Mouse (Mus musculus) kidney, embryonic 14.5 days (tissue): ENCODE results near the gene Pdia2. TPM values are rescaled to one million over a fixed set of nuclear protein-coding genes. Genes with fewer than 3 reads are reported as not detected.

Source experiments
- ATAC-seq: fragments of 200-750 bp; cut with Nextera tagmentation; 2 replicates; pipeline ENCODE4 v1.8.0; 2017; ENCODE audit warnings: moderate number of reproducible peaks, mild to moderate bottlenecking, moderate TSS enrichment, moderate library complexity; ENCODE audit not compliant: low FRiP score, low TSS enrichment
- H3K27ac ChIP-seq: fragments of 300-500 bp; sonication (generic); 2 replicates; pipeline ENCODE4 v1.5.1; 2014; ENCODE audit warnings: low read depth, mild to moderate bottlenecking, low read length, moderate library complexity, mixed read lengths
- H3K27me3 ChIP-seq: fragments of 300-500 bp; sonication (generic); 2 replicates; pipeline ENCODE4 v1.6.1; 2014; ENCODE audit warnings: mild to moderate bottlenecking, low read length; ENCODE audit not compliant: control insufficient read depth, insufficient read depth
- H3K36me3 ChIP-seq: fragments of 300-500 bp; sonication (generic); 2 replicates; pipeline ENCODE4 v1.6.1; 2014; ENCODE audit warnings: low read length, mixed read lengths; ENCODE audit not compliant: control insufficient read depth, insufficient read depth
- H3K4me1 ChIP-seq: fragments of 300-500 bp; sonication (generic); 2 replicates; pipeline ENCODE4 v1.6.1; 2014; ENCODE audit warnings: low read length, mixed read lengths; ENCODE audit not compliant: control insufficient read depth, insufficient read depth
- H3K4me2 ChIP-seq: fragments of 300-500 bp; sonication (generic); replicated peaks from 2 replicates; pipeline ENCODE4 v1.6.1; 2014; ENCODE audit warnings: low read depth, mild to moderate bottlenecking, low read length
- H3K4me3 ChIP-seq: fragments of 300-500 bp; sonication (generic); 2 replicates; pipeline ENCODE4 v1.5.1; 2014; ENCODE audit warnings: mild to moderate bottlenecking, low read length
- H3K9ac ChIP-seq: fragments of 300-500 bp; sonication (generic); 2 replicates; pipeline ENCODE4 v1.6.1; 2014; ENCODE audit warnings: low read depth, mild to moderate bottlenecking, low read length, moderate library complexity
- H3K9me3 ChIP-seq: fragments of 300-500 bp; sonication (generic); 2 replicates; pipeline ENCODE4 v1.6.1; 2016; ENCODE audit warnings: low read length; ENCODE audit not compliant: control insufficient read depth
- WGBS: fragments of 180-500 bp; shearing (Covaris S2); extraction: QIAGEN DNeasy Blood & Tissue Kit; methylation state at CpG from one replicate; pipeline ENCODE4 v1.1.7; 2014; 5-methylcytosine and 5-hydroxymethylcytosine counted together
- polyA plus RNA-seq: library from polyadenylated mRNA; unstranded; fragments of >200 nt; fragmentation: Nextera tagmentation; extraction: Ambion mirVana; gene quantifications from 2 replicates; pipeline ENCODE4 v1.2.1, GENCODE M21; 2014

Pdia2 gene
- polyA plus RNA-seq, 1 experiment from 2014 or later = 0.38 TPM

DNA sequence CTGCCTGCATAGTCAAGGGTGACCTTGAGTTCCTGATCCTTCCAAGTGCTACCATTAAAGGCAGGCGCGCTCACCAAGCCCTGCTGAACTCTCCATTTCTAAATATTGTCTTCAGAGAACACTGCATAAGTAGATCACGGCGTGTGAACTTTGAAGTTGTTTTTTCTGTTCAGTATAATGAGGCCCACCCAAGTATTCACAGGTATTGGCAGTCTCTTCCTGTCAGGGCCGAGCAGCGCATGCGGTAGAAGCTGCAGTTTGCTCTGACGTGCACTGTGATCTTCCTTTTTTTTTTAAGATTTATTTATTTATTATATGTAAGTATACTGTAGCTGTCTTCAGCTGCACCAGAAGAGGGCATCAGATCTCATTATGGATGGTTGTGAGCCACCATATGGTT, 35.5 kb upstream of the Pdia2 start:
- no peak overlapping the region for H3K4me2 ChIP-seq
- H3K27me3 ChIP-seq = no peaks in the 10 kb centered on the region
- H3K36me3 ChIP-seq = no peaks in the 10 kb centered on the region
- H3K9me3 ChIP-seq = no peaks in the 10 kb centered on the region
- no peaks in the 10 kb centered on the region for H3K4me1 ChIP-seq
- no peak overlapping the region for H3K9ac ChIP-seq
- H3K27ac ChIP-seq = no peak overlapping the region
- 92% methylated on average over 8 of the region's 8 CpGs for WGBS
- no peak overlapping the region for H3K4me3 ChIP-seq
- ATAC-seq = no peak

DNA sequence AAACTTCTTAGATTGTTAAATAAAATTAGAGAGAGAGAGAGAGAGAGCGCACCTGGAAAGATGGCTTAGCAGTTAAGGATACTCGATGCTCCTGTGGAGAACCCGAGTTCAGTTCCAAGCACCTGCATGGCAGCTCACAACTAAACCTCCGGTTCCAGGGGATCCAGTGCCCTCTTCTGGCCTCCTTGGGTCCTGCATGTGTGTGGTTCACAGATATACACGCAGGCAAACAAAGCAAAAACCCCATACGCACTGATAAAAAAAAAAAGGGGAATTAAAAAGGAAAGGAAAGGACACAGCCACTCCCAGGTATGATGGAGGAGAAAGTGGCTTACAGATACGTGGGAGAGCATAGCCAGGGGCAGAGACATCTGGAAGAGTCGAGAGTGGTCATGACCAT, 34.0 kb upstream of the Pdia2 start:
- Histone ChIP-seq H3K4me3 (no peak overlapping the region), H3K36me3 (no peaks in the 10 kb centered on the region), H3K27ac (no peak overlapping the region), H3K4me2 (no peak overlapping the region), H3K9me3 (no peaks in the 10 kb centered on the region), H3K27me3 (no peaks in the 10 kb centered on the region), H3K9ac (no peak overlapping the region), H3K4me1 (no peaks in the 10 kb centered on the region)
- no peak for ATAC-seq
- WGBS = 72% methylated on average over 8 of the region's 8 CpGs

DNA sequence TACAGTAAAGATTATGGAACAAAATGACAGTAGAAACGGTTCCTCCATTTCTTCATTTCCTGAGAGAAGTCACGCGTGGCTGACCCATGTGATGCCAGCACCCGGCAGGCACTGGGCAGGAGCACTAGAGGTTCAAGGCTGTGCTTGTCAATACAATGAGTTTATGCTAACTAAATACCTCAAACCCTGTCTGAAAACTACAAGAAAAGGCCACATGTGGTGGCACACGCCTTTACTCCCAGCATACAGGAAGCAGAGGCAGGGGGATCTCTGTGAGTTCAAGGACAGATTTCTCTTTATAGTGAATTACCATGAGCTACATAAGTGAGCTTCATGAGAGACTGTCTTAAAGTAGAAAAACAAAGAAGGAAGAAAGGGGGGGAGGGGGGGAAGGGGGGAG, 32.3 kb upstream of the Pdia2 start:
- no peaks in the 10 kb centered on the region for H3K27me3 ChIP-seq
- no peak for ATAC-seq

DNA sequence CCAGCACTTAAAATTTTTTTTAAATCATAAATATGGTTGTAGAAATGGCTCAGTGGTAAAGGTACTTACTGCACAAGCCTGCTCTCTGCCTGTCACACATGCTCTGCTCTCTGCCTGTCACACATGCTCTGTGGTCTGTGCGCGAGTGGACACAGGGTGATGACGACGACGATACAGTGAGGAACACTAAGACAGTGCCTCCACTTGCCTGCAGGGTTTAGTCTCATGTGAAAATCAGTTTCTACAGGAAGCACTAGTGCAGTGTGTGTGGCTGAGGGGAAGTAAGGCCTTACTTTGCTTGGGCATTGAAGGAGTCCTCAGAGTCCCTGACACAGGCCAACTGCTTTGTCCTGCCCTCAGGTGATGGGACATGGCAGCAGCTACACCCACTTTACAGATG, 30.9 kb upstream of the Pdia2 start:
- 94% methylated on average over 5 of the region's 5 CpGs for WGBS
- H3K4me3 ChIP-seq = no peak overlapping the region

More for the DNA sequence above, 32.3 kb upstream of the Pdia2 start:
- H3K4me3 ChIP-seq = no peak overlapping the region
- H3K4me1 ChIP-seq = no peaks in the 10 kb centered on the region
- H3K9ac ChIP-seq = no peak overlapping the region
- no peak overlapping the region for H3K27ac ChIP-seq
- H3K9me3 ChIP-seq = no peaks in the 10 kb centered on the region
- no peaks in the 10 kb centered on the region for H3K36me3 ChIP-seq
- WGBS = 81% methylated on average over 5 of the region's 5 CpGs
- H3K4me2 ChIP-seq = no peak overlapping the region

DNA sequence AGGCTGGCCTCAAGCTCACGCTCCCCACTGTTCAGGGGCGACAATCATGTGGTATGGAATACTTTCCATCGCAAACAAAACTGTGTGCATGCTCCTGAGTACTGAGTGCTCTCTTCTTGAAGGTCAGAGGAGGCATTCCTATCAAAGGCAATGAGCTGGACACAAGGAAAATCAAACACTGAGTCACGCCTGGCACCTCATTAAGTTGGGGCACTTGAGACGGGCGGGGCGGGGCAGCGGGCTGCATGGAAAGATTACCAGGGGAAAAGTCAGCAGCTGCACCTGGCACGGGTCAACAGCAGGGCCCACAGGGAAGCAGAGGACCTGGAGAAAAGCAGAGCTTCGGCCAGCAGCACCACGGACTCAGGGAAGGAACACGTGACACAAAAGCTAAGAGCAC, 26.3 kb upstream of the Pdia2 start:
- Histone ChIP-seq H3K27me3 (no peaks in the 10 kb centered on the region), H3K27ac (no peak overlapping the region), H3K9me3 (no peaks in the 10 kb centered on the region), H3K4me1 (no peaks in the 10 kb centered on the region), H3K36me3 (no peaks in the 10 kb centered on the region), H3K4me3 (no peak overlapping the region), H3K9ac (no peak overlapping the region), H3K4me2 (no peak overlapping the region)
- WGBS = 59% methylated on average over 12 of the region's 12 CpGs
- ATAC-seq = no peak

More for the DNA sequence above, 30.9 kb upstream of the Pdia2 start:
- Histone ChIP-seq H3K27me3 (no peaks in the 10 kb centered on the region), H3K4me1 (no peaks in the 10 kb centered on the region), H3K27ac (no peak overlapping the region), H3K9me3 (no peaks in the 10 kb centered on the region), H3K9ac (no peak overlapping the region), H3K4me2 (no peak overlapping the region), H3K36me3 (no peaks in the 10 kb centered on the region)
- no peak for ATAC-seq

DNA sequence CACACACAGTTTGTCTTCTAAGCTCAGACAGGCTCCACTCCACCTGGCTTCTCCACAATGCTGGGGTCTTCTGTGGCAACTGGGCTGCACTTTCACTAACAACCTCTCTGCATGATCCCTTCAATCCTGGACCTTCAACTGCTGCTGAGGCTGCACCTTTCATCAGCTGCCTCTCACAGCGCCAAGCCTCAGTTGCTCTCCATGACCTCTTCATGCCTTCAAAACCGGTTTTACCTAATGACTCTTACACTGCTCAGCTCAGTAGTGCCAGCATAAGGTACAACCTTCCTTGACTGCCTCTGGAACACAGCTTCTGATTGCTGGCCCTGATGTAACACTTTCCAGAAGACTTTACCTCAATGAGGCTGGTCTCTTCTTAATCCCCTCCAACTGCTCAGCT, 22.6 kb upstream of the Pdia2 start:
- H3K27ac ChIP-seq = no peak overlapping the region
- H3K4me3 ChIP-seq = no peak overlapping the region
- H3K4me2 ChIP-seq = no peak overlapping the region
- no peaks in the 10 kb centered on the region for H3K27me3 ChIP-seq
- no peaks in the 10 kb centered on the region for H3K36me3 ChIP-seq
- 77% methylated on average over 2 of the region's 2 CpGs for WGBS
- H3K4me1 ChIP-seq = no peaks in the 10 kb centered on the region
- H3K9ac ChIP-seq = no peak overlapping the region
- no peaks in the 10 kb centered on the region for H3K9me3 ChIP-seq
- no peak for ATAC-seq

DNA sequence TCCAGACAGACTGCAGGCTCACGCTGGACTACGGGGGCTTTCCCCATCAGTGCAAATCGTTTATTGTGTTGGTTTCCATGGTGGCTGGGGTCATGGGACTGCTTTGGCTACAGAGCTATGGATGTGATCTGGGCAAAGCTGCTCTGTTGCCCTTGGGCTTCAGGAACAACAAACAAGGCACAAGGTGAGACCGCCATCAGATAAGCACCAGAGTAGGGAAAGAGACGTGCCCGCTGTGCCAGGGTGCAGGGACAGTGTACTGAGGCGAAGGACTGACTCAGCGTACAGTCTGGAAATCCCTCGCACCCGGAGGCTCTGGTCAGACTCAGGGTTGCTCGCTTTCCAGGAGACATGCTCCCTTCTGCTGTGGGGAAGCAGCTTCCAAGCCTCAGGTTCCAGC, 13.8 kb upstream of the Pdia2 start:
- H3K27ac ChIP-seq = no peak overlapping the region
- H3K36me3 ChIP-seq = peaks cover 3% of the 10 kb centered on the region; the same call in 1 of the 2 replicates
- no peak overlapping the region for H3K4me2 ChIP-seq
- no peak for ATAC-seq
- no peak overlapping the region for H3K9ac ChIP-seq
- no peaks in the 10 kb centered on the region for H3K4me1 ChIP-seq
- no peaks in the 10 kb centered on the region for H3K9me3 ChIP-seq
- 83% methylated on average over 11 of the region's 11 CpGs for WGBS
- no peaks in the 10 kb centered on the region for H3K27me3 ChIP-seq
- H3K4me3 ChIP-seq = no peak overlapping the region

DNA sequence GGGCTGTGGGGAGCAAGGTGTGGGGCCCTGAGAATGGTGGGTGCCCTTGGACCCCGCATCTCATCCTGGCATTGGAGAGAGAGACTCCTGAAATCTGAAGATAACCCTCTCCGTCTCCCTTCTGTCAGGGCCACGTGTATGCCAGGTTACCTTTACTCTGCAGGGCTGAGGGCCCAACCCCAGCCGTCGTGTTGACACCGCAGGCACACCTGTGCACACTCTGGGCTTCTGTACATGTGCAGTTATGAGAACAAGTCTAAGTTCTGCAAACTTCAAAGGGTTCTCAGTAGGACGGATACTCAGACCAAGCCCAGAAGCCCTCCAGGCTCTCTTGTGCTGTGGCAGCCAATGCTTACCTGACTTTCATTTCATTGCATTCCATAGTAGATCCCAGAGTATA, 13.4 kb upstream of the Pdia2 start:
- H3K27me3 ChIP-seq = no peaks in the 10 kb centered on the region
- 92% methylated on average over 7 of the region's 7 CpGs for WGBS
- ATAC-seq = no peak

DNA sequence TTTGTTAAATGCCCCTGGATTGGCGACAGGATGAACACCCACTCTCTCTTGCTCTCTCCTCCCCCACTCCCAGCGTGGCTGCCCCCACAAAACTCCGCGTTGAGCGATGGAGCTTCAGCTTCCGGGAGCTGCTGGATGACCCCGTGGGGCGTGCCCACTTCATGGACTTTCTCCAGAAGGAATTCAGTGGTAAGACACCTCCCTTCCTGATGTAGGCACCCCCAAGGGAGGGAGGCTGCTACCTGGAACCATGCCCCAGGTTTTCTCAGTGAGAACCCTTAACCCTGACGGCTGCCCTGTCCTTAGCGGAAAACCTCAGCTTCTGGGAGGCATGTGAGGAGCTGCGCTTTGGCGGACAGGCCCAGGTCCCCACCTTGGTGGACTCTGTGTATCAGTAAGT, 8.8 kb upstream of the Pdia2 start, which contains the start of gene Arhgdig:
Gene Arhgdig (minus strand): TSS at position 101 of the 400 bp plus-strand sequence.
- H3K27ac ChIP-seq = no peak within 1 kb of the TSS
- H3K4me3 ChIP-seq = no peak within 1 kb of the TSS
- no peak within 1 kb of the TSS for H3K9ac ChIP-seq
- no peaks in the 10 kb centered on the region; the same call in 1 of the 2 replicates for H3K36me3 ChIP-seq
- peaks cover 15% of the 10 kb centered on the region for H3K27me3 ChIP-seq
- no peak within 1 kb of the TSS for H3K4me2 ChIP-seq
- WGBS = 85% methylated on average over 12 of the region's 12 CpGs
- H3K4me1 ChIP-seq = peaks cover 15% of the 10 kb centered on the region
- H3K9me3 ChIP-seq = no peaks in the 10 kb centered on the region
- no peak for ATAC-seq

More for the DNA sequence above, 13.4 kb upstream of the Pdia2 start:
- Histone ChIP-seq H3K4me2 (no peak overlapping the region), H3K4me1 (no peaks in the 10 kb centered on the region), H3K36me3 (peaks cover 3% of the 10 kb centered on the region; the same call in 1 of the 2 replicates), H3K9ac (no peak overlapping the region), H3K4me3 (no peak overlapping the region), H3K27ac (no peak overlapping the region), H3K9me3 (no peaks in the 10 kb centered on the region)
